Mouse (Mus musculus) liver, adult (tissue): Measurements from ENCODE around the gene Mapkapk5.
A peak's percentile ranks its signal among the peaks of the same experiment; 100 is the strongest.

ENCODE experiments used
- GATA4 ChIP-seq: IDR thresholded peaks from 2 replicates; pipeline ENCODE4 v1.6.1; 2014; ENCODE audit warnings: mild to moderate bottlenecking, low read length; ENCODE audit not compliant: insufficient replicate concordance

Mapkapk5 gene

DNA sequence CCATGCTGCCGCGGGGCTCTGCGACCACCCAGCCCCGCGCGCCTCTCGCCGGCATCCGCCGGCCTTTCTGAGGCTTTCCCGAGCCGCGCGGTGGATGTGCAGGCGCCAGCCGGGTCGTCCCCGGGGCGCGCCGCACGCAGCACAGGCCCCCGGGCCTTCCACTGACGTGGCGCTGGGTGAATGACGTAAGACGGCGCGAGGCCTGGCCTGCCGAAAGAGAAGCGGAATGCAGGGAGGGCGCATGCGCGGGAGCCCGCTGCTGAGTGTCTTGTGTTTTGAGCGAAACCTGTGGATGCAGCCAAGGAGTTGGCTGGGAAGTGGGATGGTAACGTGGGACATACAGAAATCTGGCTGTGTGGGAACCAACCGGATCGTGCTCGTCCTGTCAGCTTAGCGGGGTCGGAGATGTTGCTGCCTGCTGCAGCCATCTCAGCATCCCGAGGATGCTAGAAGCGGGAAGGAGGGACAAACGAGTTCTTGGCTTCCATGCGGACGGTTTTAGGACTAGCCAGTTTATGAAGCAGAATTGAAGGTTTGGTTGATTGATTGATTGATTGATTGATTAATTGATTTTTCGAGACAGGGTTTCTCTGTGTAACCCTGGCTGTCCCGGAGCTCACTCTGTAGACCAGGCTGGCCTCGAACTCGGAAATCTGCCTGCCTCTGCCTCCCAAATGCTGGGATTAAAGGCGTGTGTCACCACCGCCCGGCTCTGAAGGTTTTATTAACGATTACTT is at the start of gene Mapkapk5:
Gene Mapkapk5 (minus strand): TSS at position 113 of the 737 bp plus-strand sequence.
- peak; percentile 73; the same call in 1 of the 2 replicates for TF ChIP-seq GATA4

DNA sequence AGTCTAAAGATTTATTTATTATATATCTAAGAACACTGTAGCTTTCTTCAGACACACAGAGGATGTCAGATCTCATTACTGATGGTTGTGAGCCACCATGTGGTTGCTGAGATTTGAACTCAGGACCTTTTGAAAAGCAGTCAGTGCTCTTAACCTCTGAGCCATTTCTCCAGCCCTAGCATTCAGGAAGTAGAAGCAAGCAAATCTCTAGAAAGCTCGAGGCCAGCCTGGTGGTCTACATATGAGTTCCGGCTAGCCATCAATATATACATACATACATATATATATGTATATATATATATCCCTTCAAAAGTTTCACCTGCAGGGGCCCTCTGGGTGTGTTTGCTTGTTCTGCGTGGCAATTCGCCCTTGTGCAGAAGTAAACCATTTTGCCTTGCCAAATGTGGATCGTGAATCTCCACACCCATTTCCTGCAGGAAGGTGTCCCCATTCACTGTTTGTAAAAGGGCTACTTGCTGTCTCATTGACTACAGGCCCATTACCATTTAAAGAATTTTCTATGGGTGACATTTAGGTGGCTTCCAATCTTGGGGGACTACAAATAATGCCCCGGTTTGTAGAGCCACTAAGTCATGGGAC is 49.1 kb upstream of the Mapkapk5 start:
- TF ChIP-seq GATA4 = no peak

DNA sequence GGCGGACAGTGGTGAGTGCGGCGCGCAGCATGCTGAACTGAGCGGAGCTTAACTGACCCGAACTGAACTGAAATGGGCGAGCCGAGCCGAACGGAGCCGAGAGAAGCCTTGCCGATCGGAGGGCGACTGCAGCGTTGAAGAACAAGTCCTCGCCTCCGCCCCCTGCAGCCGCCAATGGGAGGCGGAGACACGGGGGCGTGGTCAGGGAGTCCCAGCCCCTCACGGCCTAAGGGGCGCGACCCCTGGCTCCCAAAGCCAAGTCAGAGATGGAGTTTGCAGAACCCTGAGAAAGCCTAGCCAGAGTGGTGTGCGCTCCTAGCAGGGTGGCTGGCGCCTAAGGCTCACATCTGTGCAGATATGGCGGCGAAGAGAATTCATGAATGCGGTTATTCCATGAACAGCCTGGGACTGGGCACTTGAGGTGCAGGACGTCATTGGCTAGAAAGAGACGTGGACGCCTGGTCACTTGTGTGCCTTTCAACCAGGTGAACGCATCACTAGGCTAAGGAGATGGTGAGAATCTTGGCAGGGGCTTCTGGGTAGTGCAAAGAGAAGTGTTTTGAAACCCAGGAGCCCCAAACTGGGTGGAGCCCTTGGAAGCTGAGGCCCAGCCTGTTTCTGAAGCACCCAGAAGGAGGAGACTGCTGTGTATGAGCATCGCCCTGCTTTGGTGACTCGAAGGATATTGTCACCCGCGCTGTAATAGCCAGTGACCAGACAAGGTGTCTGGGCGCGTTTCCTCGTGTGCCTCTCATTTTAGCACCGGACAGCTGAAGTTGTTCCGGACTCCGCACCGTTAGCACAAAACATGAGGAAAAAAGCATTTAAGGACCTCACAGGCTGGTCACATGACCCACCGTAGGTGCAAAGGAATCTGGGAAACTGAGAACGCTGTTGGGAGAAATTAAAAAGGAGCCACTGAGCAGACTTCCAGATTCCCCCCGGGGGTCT is 48.0 kb upstream of the Mapkapk5 start, which contains the start of gene Aldh2:
Gene Aldh2 (minus strand): TSS at position 374 of the 951 bp plus-strand sequence.
- peak; percentile 42; the same call in 1 of the 2 replicates for TF ChIP-seq GATA4

DNA sequence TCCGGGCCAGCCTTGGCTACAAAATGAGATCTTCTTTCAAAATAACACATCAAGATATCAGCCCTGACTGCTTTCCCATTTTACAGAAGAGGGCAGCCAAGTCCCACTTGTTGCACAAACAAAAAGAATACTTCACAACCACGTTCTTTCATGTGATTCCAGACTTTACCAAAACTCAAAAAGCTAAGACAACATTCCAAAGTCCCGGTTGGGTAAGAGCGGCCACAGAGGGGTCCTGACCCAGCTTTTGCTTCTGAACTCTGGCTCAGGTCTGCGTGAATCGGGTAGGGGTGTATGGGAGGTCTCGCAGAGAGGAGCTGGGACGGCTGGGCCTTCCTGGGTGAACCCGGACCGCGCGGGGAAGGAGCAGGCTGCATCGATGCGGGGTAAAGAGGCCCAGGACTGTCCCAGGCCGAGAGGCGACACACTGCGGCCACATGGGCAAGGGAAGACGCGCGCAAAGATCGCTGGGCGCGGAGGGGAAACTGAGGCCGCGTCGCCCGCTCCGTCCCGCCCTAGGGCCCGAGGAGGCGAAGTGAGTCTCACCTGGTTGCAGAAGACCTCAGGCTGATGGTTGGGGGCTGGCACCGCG is 47.2 kb upstream of the Mapkapk5 start:
- peak; percentile 48; the same call in 1 of the 2 replicates for TF ChIP-seq GATA4

DNA sequence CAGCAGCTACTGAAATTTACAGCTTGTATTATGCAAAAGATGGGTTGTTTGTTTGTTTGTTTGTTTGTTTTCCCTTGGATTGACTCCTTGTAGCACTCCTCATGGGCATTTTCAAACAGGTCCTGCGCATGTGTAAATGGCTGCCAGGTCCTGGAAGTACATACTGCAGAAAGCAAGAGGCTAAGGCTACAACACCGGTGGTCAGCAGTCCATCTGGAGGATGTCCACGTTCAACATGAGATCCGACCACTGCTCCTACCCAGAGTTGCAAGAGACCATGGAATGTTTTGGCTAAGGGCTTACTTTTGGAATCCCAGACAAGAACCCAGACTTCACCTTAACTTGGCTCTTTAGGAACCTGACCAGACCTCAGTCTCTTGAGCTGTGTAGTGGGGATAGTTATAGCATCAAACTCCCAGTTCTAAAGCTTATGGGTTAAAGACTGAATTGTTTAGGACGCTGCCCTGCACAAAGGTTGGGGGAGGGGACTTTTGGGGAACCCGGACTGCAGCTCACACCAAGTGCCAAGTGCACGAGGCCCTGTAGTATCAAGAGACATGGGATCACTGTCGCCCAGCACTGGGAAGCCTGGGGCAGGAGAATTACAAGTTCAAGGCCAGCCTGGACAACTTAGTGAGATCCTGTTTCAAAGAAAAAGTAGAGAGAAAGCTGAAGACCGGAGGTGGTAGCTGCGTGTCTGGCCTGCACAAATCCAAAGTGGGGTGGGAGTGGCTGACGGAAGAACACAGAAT is 46.5 kb upstream of the Mapkapk5 start:
- TF ChIP-seq GATA4 = no peak

DNA sequence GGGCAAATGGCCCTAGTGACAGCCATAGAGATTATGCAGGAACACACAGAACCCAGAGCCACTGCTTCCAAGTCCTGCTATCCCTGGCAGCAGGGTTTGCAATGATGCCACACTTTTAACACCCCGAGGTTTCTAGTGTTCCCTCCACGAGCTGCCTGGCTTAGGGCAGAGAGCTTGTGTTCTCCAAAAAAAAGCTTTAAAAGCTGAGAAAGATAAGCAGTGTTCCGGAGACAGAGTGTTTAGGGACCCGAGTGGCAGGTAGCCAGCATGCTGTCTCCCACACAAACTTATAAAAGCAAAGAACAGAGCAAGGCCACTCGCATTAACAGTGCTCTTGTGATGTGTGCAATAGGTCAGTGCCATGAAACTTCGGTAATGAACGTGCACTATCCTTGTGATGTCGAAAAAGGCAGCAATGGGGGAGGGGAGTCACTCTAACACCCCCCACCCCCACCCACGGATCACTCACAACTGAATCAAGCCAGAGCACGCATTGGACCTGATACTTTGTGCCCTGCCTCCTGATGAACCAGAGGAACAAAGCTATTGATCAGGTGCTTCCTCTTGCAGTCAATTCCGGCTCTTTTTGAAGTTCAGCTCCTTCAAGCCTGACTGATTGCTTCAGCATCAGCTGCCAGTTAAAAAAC is 45.8 kb upstream of the Mapkapk5 start:
- no peak; the same call in 1 of the 2 replicates for TF ChIP-seq GATA4

DNA sequence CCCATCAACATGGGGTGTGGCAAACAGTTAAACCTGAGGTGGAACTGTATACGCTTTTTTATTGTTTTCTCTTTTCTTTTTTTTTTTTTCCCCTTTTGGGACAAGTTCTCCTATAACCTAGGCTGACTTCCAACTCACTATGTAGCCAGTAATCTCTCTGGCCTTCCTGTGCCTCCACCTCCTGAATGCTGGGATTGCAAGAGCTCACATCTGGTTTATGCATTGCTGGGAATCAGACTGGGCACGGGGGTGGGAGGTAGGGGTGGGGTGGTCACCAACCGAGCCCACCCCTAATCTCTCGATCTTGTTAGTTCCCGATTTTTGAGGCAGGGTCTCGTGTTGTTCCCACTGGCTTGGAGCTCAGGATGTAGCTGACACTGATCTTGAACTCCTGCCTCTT is 44.2 kb upstream of the Mapkapk5 start:
- TF ChIP-seq GATA4 = no peak

DNA sequence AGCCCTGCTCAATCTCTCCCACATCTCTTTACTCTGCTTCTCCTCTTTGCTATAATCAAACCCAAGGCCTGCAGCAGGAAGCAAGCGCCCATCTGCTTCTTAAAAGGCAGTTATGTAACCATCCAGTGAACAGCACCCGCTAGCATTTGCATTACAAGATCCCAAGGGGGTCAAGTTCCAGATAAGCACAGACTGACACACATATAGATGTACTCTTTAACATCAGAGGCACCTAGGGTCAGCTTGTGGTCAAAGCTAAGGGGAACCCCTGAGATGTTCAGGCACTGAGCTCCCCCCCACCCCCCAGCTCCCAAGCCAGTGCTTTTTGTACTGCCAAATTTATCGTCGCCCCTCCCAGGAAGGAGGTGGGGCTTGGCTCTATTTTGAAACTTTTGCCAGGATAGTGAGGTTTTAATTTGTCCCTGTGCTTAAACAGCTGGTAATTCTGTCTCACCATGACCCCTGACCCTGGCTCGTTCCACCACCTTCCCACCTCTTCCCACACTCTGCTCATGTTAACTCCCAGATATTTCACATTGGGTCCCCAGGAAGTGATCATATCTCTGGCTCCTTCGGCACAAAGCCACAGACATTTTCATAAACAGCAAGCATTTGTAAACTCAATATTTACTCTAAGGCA is 40.8 kb upstream of the Mapkapk5 start:
- peak; percentile 60; the same call in 1 of the 2 replicates for TF ChIP-seq GATA4

DNA sequence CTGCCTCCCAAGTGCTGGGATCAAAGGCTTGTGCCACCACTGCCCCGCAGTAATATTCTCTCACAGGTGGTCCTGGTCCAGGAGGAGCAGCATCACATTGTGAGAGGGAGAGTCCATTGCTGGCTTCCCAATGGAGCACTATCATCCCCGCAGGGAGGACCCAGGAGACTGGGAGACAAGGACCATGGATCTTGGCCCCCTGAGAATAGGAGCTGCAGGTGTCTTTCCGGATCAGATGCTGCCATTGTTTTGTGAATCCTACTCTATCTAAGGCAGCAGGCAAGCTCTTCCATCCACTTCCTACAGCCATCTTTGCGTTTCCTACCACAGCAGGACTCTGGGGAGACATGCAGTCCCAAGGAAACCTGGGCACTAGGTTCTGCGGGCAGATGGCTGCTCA is 40.0 kb upstream of the Mapkapk5 start:
- TF ChIP-seq GATA4 = no peak

DNA sequence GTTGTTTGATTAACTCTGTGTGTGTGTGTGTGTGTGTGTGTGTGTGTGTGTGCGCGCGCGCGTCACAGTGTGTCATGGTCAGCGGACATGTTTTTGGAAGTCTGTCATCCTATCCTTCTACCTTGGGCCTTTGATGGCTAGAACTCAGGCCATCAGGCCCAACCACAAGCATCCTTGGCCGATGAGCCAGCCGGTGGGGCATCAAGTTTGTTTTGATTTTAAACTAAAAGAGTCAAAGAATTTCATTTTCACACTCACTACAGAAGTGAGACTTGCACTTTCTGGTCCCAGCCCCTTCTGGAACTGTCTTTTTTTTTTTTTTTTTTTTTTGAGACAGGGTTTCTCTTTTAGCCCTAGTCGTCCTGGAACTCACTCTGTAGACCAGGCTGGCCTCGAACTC is 39.3 kb upstream of the Mapkapk5 start:
- TF ChIP-seq GATA4 = no peak

DNA sequence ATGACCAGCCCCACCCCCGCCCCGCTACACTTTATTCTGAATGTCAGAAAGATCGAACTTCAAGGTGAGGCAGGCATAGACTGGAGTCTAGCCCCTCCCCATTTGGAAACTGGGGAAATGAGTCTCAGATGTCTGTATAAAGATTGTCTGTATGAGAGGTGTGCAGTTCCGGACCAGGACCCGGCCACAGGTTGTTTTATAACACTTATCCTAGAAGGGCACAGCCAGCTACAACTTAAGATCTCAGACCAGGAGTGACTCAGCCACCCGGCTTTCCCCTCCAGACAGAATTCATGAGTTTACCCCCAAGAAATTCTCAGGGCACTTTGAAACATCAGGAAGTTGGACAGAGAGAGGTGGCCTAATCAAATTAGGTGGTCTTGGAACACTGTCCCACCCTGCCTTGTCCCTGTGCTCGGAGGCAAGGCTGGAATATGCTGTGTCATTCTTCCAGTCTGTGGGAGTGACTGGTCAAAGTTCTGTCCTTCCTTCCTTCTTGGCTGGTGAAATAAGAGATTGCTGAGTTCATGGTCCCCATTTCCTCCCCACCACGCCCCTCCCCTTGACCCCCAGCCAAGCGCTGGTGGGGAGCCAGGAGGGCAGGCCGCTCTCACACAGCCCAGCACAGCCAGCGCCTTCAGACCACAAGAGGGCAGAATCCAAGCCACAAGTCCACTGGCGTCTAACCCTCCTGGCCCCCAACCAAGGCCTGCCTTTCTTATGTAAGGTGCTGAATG is 38.2 kb upstream of the Mapkapk5 start:
- peak; percentile 93; the same call in 1 of the 2 replicates for TF ChIP-seq GATA4

DNA sequence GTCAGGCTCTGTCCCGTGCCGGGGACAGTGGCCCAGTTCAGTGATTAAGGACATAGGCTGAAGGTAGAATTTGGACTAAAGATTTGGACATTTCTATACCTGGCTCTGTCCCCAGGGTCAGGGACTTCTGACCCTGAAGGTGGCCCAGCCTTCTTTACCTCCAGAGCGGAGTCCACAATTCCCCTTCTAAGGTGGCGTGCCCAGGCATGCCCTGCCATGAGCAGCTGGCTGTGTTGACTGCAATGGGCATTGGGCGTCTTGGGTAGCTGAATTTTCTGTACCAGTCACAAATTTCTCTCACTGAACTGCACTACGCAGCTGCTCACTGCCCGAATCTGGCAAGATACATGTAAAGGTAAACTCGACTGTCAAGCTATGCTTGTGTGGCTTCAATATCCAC is 36.2 kb upstream of the Mapkapk5 start:
- TF ChIP-seq GATA4 = no peak
